Mouse (Mus musculus): ENCODE data around the gene Fat4. TPM values are rescaled to one million over a fixed set of nuclear protein-coding genes. Genes with fewer than 3 reads are reported as not detected.
A peak's percentile ranks its signal among the peaks of the same experiment; 100 is the strongest.

Fat4 gene
- polyA plus RNA-seq, 1 experiment: 67.9 TPM

DNA sequence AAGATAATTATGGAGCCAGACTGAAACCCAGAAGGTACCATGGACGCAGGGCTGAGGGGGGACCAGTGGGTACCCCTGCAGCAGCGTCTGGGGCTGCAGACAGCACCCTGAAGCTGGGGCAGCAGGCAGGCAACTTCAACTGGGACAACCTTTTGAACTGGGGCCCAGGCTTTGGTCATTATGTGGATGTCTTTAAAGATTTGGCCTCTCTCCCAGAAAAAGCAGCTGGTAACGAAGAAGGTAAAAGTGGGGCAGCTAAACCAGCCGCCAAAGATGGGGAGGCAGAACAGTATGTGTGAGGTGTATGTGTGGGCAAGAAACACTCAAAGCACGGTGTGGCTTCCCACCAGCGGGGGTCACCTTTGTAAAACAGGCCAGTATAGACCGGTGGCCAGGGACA is 123.8 kb downstream of the Fat4 start:
- no peak overlapping the region for H3K4me3 ChIP-seq (ENCODE audit: insufficient read depth, low read length)
- no peaks in the 10 kb centered on the region for H3K4me1 ChIP-seq (ENCODE audit: control insufficient read depth, insufficient read depth, low read length)
- H3K27ac ChIP-seq (ENCODE audit: insufficient read depth, low read length): no peak overlapping the region
- TF ChIP-seq POLR2A (IDR thresholded peaks at IDR 0.05; ENCODE audit: low read depth, low read length): no peak
- TF ChIP-seq CTCF (IDR thresholded peaks at IDR 0.05; ENCODE audit: borderline replicate concordance, insufficient read depth, low read length): no peak

DNA sequence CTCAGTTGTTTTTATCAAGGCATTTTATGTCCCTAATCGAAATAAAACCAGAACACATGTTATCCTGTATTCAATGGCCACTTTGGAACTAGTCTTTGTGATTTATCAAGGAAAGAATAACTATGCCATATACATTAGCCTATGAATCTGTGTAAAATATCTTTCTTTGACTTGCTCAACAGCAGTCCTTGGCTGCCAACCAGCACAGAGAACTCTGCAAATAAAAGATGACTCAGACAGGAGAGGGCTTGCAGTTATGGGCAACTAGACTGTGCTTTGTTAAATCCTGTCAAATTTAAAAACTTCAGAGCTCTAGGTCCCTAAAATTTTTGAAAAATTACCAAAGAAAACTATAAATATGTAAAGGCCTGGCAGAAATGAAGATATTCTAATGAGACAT is 130.9 kb downstream of the Fat4 start:
- Histone ChIP-seq H3K27ac (ENCODE audit: insufficient read depth, low read length) (peak overlapping the region; percentile 64; the same call in 1 of the 2 replicates), H3K4me1 (ENCODE audit: control insufficient read depth, insufficient read depth, low read length) (no peaks in the 10 kb centered on the region), H3K4me3 (ENCODE audit: insufficient read depth, low read length) (no peak overlapping the region)
- TF ChIP-seq CTCF (IDR thresholded peaks at IDR 0.05; ENCODE audit: borderline replicate concordance, insufficient read depth, low read length) (no peak), POLR2A (IDR thresholded peaks at IDR 0.05; ENCODE audit: low read depth, low read length) (no peak)

DNA sequence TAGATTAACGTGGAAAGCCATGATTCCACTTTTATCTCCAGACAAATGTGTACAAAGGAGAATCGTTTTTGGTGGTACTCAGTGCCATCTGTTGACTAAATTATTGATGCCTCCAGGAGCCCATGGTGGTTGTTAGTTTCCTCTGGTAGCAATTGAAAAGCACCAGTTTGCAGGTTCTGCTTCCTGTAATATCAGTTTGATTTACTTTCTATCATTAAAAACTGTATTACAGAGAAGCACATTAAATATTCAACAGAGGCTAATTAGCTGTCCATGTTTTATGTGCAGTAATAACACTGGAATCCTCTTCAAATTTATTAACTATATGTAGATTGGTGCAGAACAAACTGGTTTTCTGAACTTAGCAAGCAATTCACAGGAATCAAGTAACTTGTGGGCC is 149.4 kb downstream of the Fat4 start:
- Histone ChIP-seq H3K27ac (ENCODE audit: insufficient read depth, low read length) (no peak overlapping the region), H3K4me3 (ENCODE audit: insufficient read depth, low read length) (no peak overlapping the region), H3K4me1 (ENCODE audit: control insufficient read depth, insufficient read depth, low read length) (no peaks in the 10 kb centered on the region)
- no peak for TF ChIP-seq POLR2A (IDR thresholded peaks at IDR 0.05; ENCODE audit: low read depth, low read length)
- no peak for TF ChIP-seq CTCF (IDR thresholded peaks at IDR 0.05; ENCODE audit: borderline replicate concordance, insufficient read depth, low read length)

DNA sequence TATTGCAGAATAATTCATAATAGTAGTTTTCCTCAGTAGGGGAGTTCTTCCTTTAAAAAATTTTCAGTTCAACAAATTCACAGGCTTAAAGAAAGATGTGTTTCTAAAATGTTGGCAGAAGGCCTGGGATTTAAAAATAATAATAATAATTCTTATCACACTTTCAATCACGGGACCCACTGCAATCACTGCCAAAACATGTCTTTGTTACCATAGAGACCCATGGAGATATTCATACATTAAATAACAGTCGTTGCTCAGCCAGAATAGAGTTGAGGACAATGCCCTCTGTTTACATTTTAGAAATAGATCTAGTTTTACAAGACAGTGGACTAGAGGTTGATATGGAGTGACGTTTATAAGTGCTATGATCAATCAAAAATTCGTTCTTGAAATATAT is 159.7 kb downstream of the Fat4 start:
- TF ChIP-seq CTCF (IDR thresholded peaks at IDR 0.05; ENCODE audit: borderline replicate concordance, insufficient read depth, low read length): no peak
- no peak for TF ChIP-seq POLR2A (IDR thresholded peaks at IDR 0.05; ENCODE audit: low read depth, low read length)
- Histone ChIP-seq H3K27ac (ENCODE audit: insufficient read depth, low read length) (no peak overlapping the region), H3K4me3 (ENCODE audit: insufficient read depth, low read length) (no peak overlapping the region), H3K4me1 (ENCODE audit: control insufficient read depth, insufficient read depth, low read length) (no peaks in the 10 kb centered on the region; the same call in 1 of the 2 replicates)

DNA sequence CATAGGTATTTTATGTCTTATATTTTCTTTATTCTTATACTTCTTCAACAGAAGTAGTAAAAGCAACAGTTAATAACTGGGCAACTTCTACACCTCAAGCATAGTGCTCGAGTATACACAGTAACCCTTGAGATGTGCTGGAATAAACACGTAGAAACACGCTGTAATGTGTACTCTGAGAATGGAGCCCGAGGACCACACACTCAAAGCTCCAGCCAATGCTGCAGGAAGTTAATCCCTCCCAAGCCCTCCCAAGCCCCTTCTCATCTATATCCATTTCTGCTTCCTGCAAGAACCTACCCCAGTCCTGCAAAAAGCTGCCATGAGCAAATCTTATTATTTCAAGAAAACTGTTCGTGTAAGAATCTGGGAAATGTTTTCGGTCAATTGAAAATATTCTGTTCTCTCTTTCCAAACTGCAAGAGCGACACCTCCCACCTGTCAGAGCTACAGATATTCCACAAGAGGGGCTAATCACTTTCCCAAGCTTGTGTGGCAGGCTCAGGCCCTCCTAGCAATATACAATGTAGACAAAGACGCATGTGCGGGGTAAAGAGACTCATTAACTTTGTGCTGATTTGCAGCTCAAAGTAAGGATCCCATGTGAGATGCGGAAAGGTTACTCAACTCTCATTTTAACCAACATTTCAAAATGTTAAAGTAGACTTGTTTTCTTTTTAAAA is 161.0 kb downstream of the Fat4 start:
- TF ChIP-seq CTCF (IDR thresholded peaks at IDR 0.05; ENCODE audit: borderline replicate concordance, insufficient read depth, low read length) (no peak), POLR2A (IDR thresholded peaks at IDR 0.05; ENCODE audit: low read depth, low read length) (no peak)
- H3K27ac ChIP-seq (ENCODE audit: insufficient read depth, low read length): no peak overlapping the region

DNA sequence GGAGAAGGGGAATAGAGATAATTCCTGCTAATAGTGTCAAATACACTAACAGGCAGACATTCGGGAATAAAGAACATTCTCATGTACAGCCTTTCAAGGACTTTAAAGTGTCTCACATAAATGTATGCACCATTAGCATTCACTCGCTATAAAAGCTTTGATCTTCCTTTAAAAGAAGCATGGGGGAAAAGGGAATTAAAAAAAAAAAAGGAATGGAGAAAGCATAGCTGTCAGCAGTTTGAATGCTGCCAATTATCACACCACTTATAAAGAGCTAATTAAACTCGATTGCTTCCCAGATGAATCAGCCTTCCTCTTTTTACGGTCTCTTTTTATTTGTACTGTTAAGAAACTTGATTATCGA is 161.5 kb downstream of the Fat4 start:
- H3K4me3 ChIP-seq (ENCODE audit: insufficient read depth, low read length): no peak overlapping the region
- no peaks in the 10 kb centered on the region; the same call in 1 of the 2 replicates for H3K4me1 ChIP-seq (ENCODE audit: control insufficient read depth, insufficient read depth, low read length)
- TF ChIP-seq CTCF (IDR thresholded peaks at IDR 0.05; ENCODE audit: borderline replicate concordance, insufficient read depth, low read length) (no peak), POLR2A (IDR thresholded peaks at IDR 0.05; ENCODE audit: low read depth, low read length) (no peak)
- H3K27ac ChIP-seq (ENCODE audit: insufficient read depth, low read length): no peak overlapping the region

More for the DNA sequence above, 161.0 kb downstream of the Fat4 start:
- no peaks in the 10 kb centered on the region; the same call in 1 of the 2 replicates for H3K4me1 ChIP-seq (ENCODE audit: control insufficient read depth, insufficient read depth, low read length)
- no peak overlapping the region for H3K4me3 ChIP-seq (ENCODE audit: insufficient read depth, low read length)

DNA sequence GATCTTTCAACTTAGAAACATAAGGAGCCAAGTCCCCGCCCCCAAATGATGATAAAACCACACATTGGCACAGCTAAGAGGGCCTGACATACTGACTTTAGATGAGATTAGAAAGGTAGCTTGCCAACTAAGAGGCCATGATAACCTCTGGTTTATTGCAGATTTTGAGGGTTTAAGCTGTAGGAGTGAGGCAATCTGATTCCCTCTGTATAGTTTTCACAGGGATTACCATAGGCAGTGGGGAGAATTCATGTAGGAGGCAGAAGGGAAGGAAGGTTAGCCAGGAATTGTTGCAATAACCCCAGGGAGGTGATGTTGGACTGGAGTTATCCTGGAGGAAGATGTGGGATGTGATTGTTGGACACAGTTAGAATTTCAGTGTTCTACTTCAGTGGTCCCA is 163.4 kb downstream of the Fat4 start:
- TF ChIP-seq CTCF (IDR thresholded peaks at IDR 0.05; ENCODE audit: borderline replicate concordance, insufficient read depth, low read length) (no peak), POLR2A (IDR thresholded peaks at IDR 0.05; ENCODE audit: low read depth, low read length) (no peak)
- no peaks in the 10 kb centered on the region; the same call in 1 of the 2 replicates for H3K4me1 ChIP-seq (ENCODE audit: control insufficient read depth, insufficient read depth, low read length)
- no peak overlapping the region for H3K4me3 ChIP-seq (ENCODE audit: insufficient read depth, low read length)
- H3K27ac ChIP-seq (ENCODE audit: insufficient read depth, low read length): no peak overlapping the region

DNA sequence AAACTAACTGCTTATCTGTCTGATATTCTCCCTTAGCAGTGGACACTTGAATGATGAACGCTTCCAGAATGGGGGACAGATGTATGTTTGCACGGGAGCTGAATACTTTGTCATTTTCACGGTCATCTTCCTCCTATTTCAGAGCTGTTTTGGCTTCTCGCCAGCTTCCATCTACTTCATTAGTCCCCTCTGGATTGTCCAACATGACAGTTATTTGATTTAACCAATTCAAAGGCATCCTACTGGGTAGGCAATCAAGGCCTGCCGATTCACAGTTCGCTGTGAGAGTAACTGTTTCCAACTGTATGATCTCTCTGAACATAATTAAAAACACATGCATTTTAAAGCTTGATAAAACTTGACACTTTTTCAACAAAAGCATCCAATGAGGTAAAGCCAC is 166.3 kb downstream of the Fat4 start:
- no peak overlapping the region for H3K4me3 ChIP-seq (ENCODE audit: insufficient read depth, low read length)
- TF ChIP-seq POLR2A (IDR thresholded peaks at IDR 0.05; ENCODE audit: low read depth, low read length) (no peak), CTCF (IDR thresholded peaks at IDR 0.05; ENCODE audit: borderline replicate concordance, insufficient read depth, low read length) (no peak)
- H3K27ac ChIP-seq (ENCODE audit: insufficient read depth, low read length): no peak overlapping the region
- no peaks in the 10 kb centered on the region for H3K4me1 ChIP-seq (ENCODE audit: control insufficient read depth, insufficient read depth, low read length)
